Mouse (Mus musculus): ENCODE measurements around the gene Gm17606.
A peak's percentile ranks its signal among the peaks of the same experiment; 100 is the strongest.

Gene Gm17606

GRCm38 (mm10) chr14:54660009-54660408, 19.3 kb downstream of the Gm17606 start:
- DNase-seq (ENCODE audit: extremely low read depth, low read depth), result no peak

GRCm38 (mm10) chr14:54664477-54665222, 23.9 kb downstream of the Gm17606 start:
- DNase-seq (ENCODE audit: extremely low read depth, low read depth), result no peak

GRCm38 (mm10) chr14:54669381-54669780, 28.6 kb downstream of the Gm17606 start:
- DNase-seq (ENCODE audit: extremely low read depth, low read depth), result peak; percentile 24

GRCm38 (mm10) chr14:54674317-54674716, 33.6 kb downstream of the Gm17606 start:
- DNase-seq (ENCODE audit: extremely low read depth, low read depth), result no peak

GRCm38 (mm10) chr14:54676290-54676689, 35.5 kb downstream of the Gm17606 start:
- DNase-seq (ENCODE audit: extremely low read depth, low read depth), result no peak

GRCm38 (mm10) chr14:54678657-54679304, 38.0 kb downstream of the Gm17606 start:
- no peak for DNase-seq (ENCODE audit: extremely low read depth, low read depth)

- DNase-seq (ENCODE audit: extremely low read depth, low read depth), result no peak
Measured at GRCm38 (mm10) chr14:54682396-54682795, 41.6 kb downstream of the Gm17606 start.

GRCm38 (mm10) chr14:54685471-54685870, 44.7 kb downstream of the Gm17606 start:
- no peak for DNase-seq (ENCODE audit: extremely low read depth, low read depth)

- DNase-seq (ENCODE audit: extremely low read depth, low read depth), result peak; percentile 86
Measured at GRCm38 (mm10) chr14:54686063-54686521, 45.3 kb downstream of the Gm17606 start, which contains the start of gene 1700123O20Rik. Gene 1700123O20Rik (plus strand): TSS chr14:54686216.

GRCm38 (mm10) chr14:54686522-54687143, 45.9 kb downstream of the Gm17606 start, which contains the start of gene Acin1:
Gene Acin1 (minus strand): TSS chr14:54686931.
- DNase-seq (ENCODE audit: extremely low read depth, low read depth), result peak; percentile 96

- DNase-seq (ENCODE audit: extremely low read depth, low read depth), result no peak
Measured at GRCm38 (mm10) chr14:54687251-54687650, 46.5 kb downstream of the Gm17606 start.

GRCm38 (mm10) chr14:54695042-54695441, 54.3 kb downstream of the Gm17606 start:
- DNase-seq (ENCODE audit: extremely low read depth, low read depth), result no peak

GRCm38 (mm10) chr14:54696752-54697151, 56.0 kb downstream of the Gm17606 start:
- DNase-seq (ENCODE audit: extremely low read depth, low read depth), result no peak
